ENCODE assay signal across 9 mouse cellular contexts in genomic region chr11:65631164-65631563, GRCm38 (mm10).
A peak's percentile ranks its signal among the peaks of the same experiment; 100 is the strongest.
DNase-seq lines count a peak whose midpoint lies in the region; TF ChIP-seq lines count a peak whose summit lies in the region.
"Had no signal": no experiment of that assay in that cellular context is flagged by ENCODE, and none has a peak within 500 bp of the region (broad histone marks: within the 10 kb centered on the region; RNA-seq: fewer than 3 reads in every experiment).

No protein-coding gene starts in this region.

- DNase-seq in heart, adult 2 months = no peak
- no peak for DNase-seq in heart, postnatal 36 days
- DNase-seq in right cerebral cortex, adult 2 months (ENCODE audit: low spot score in 2 of 2) = peak; percentile 23 to 29
- DNase-seq in right cerebral cortex, postnatal 36 days (ENCODE audit: low spot score in 2 of 2) = no peak
- DNase-seq in lung, postnatal 36 days = peak; percentile 50
- no peak for DNase-seq in thymus, postnatal 10 days (ENCODE audit: low spot score in 2 of 2)
- no peak for DNase-seq in T-cell, adult 2 months (ENCODE audit: low spot score)

- H3K36me3 ChIP-seq in heart, adult 2 months (ENCODE audit: control insufficient read depth, insufficient read depth, low read length) = no peaks in the 10 kb centered on the region

- no peak for TF ChIP-seq POLR2A in heart, adult 2 months (IDR thresholded peaks at IDR 0.05; ENCODE audit: insufficient read depth, low read depth, low read length)
- TF ChIP-seq POLR2A in cortical plate, adult 2 months (IDR thresholded peaks at IDR 0.05; ENCODE audit: extremely low read depth, insufficient read depth, low read length) = no peak

- H3K79me2 ChIP-seq in heart, adult 2 months (replicated peaks; ENCODE audit: control insufficient read depth, insufficient read depth, low read length) = no peaks in the 10 kb centered on the region

- 41% methylated on average over 3 of the region's 3 CpGs for WGBS in heart, adult 2 months

- no peak for TF ChIP-seq EP300 in heart, adult 2 months (IDR thresholded peaks at IDR 0.05; ENCODE audit: insufficient read depth, low read depth, low read length)

- intact Hi-C loops in heart, adult 2 months (cut with DNase I) = loop anchor here (5.0 to 10.0 kb wide), 4 partner anchors 99 to 646 kb away; no protein-coding TSS in a partner anchor
- intact Hi-C loops in heart, postnatal 36 days (cut with DNase I) = loop anchor here (5.0 to 10.0 kb wide), 3 partner anchors 266 to 434 kb away; partner anchors contain the start of gene Myocd

- H3K27ac ChIP-seq in heart, adult 2 months = no peak overlapping the region
- no peak overlapping the region for H3K27ac ChIP-seq in cortical plate, adult 2 months (ENCODE audit: insufficient read depth, low read length)

- H3K27me3 ChIP-seq in heart, adult 2 months (ENCODE audit: control insufficient read depth, insufficient read depth, low read length) = no peaks in the 10 kb centered on the region

- TF ChIP-seq CTCF in heart, adult 2 months (IDR thresholded peaks at IDR 0.05) = peak; percentile 69
- peak; percentile 39; the same call in 1 of the 2 replicates for TF ChIP-seq CTCF in cortical plate, adult 2 months (IDR thresholded peaks at IDR 0.05; ENCODE audit: extremely low read depth, insufficient read depth, low read length)

- H3K9ac ChIP-seq in heart, adult 2 months (ENCODE audit: low read depth, low read length) = no peak overlapping the region

- H3K4me3 ChIP-seq in heart, adult 2 months = no peak overlapping the region
- no peak overlapping the region for H3K4me3 ChIP-seq in cortical plate, adult 2 months (ENCODE audit: insufficient read depth, low read length)
- H3K4me3 ChIP-seq: erythroblast, embryonic 14.5 days had no signal

- no peaks in the 10 kb centered on the region; the same call in 1 of the 2 replicates for H3K4me1 ChIP-seq in heart, adult 2 months (ENCODE audit: control insufficient read depth, insufficient read depth, low read length)
- H3K4me1 ChIP-seq in cortical plate, adult 2 months (ENCODE audit: control insufficient read depth, insufficient read depth, low read length) = no peaks in the 10 kb centered on the region

Comparison
In these comparisons a context has a peak if more than half of its experiments do, and no peak if none do; other contexts are left out.
1. DNase-seq: peak in right cerebral cortex, adult 2 months (2 of 2) and lung, postnatal 36 days (single experiment); none in heart, adult 2 months (0 of 2), heart, postnatal 36 days (0 of 2), right cerebral cortex, postnatal 36 days (0 of 2), thymus, postnatal 10 days (0 of 2) and T-cell, adult 2 months (single experiment).